Mouse (Mus musculus) liver, embryonic 14.5 days (tissue): ENCODE results near the gene Tgm3. TPM values are rescaled to one million over a fixed set of nuclear protein-coding genes. Genes with fewer than 3 reads are reported as not detected.

ENCODE experiments used
- ATAC-seq: fragments of 200-750 bp; cut with Nextera tagmentation; 2 replicates; pipeline ENCODE4 v1.8.0; 2017; ENCODE audit warnings: moderate number of reproducible peaks, mild to moderate bottlenecking, moderate library complexity; ENCODE audit not compliant: insufficient read depth
- DNase-seq, 3 experiments: peaks; one replicate each; pipeline ENCODE4 v3.0.0-alpha.2; 2012 to 2013; ENCODE audit warnings: low read depth in 3 of 3, low spot score in 3 of 3
- H3K27ac ChIP-seq: fragments of 300-500 bp; sonication (generic); 2 replicates; pipeline ENCODE4 v1.5.1; 2014; ENCODE audit warnings: moderate library complexity, mild to moderate bottlenecking, control low read depth, inconsistent platforms
- H3K27me3 ChIP-seq: fragments of 300-500 bp; sonication (generic); 2 replicates; pipeline ENCODE4 v1.6.1; 2014; ENCODE audit warnings: mild to moderate bottlenecking, low read length, moderate library complexity; ENCODE audit not compliant: control insufficient read depth, insufficient read depth
- H3K36me3 ChIP-seq: fragments of 300-500 bp; sonication (generic); replicated peaks from 2 replicates; pipeline ENCODE4 v1.6.1; 2014; ENCODE audit warnings: low read depth; ENCODE audit not compliant: control insufficient read depth, insufficient read depth
- H3K4me1 ChIP-seq, 2 experiments: fragments of 200-500 bp in 1 of 2; fragments of 300-500 bp in 1 of 2; sonication (generic) in 1 of 2; replicated peaks; 2 replicates each; pipeline ENCODE4 v1.6.1; 2012 to 2014; ENCODE audit warnings: antibody characterized with exemption in 1 of 2, inconsistent platforms in 1 of 2, low read length in 1 of 2; ENCODE audit not compliant: control insufficient read depth in 2 of 2, insufficient read depth in 2 of 2
- H3K4me2 ChIP-seq: fragments of 300-500 bp; sonication (generic); 2 replicates; pipeline ENCODE4 v1.6.1; 2014; ENCODE audit warnings: low read depth, mild to moderate bottlenecking, control low read depth, moderate library complexity
- H3K4me3 ChIP-seq, 2 experiments: fragments of 200-500 bp in 1 of 2; fragments of 300-500 bp in 1 of 2; sonication (generic) in 1 of 2; 2 replicates each; pipeline ENCODE4 v1.5.1; 2012 to 2014; ENCODE audit warnings: low read depth in 2 of 2, low read length in 2 of 2, mild to moderate bottlenecking in 2 of 2, control low read depth in 1 of 2, inconsistent platforms in 1 of 2, moderate library complexity in 1 of 2; ENCODE audit not compliant: insufficient read depth in 1 of 2
- H3K9ac ChIP-seq: fragments of 300-500 bp; sonication (generic); replicated peaks from 2 replicates; pipeline ENCODE4 v1.6.1; 2014; ENCODE audit warnings: mild to moderate bottlenecking, control low read depth, moderate library complexity
- H3K9me3 ChIP-seq: fragments of 300-500 bp; sonication (generic); 2 replicates; pipeline ENCODE4 v1.6.1; 2016; ENCODE audit warnings: low read length, mixed read lengths; ENCODE audit not compliant: control insufficient read depth
- CTCF ChIP-seq: IDR thresholded peaks from 2 replicates; pipeline ENCODE4 v1.5.1; 2016; ENCODE audit warnings: antibody characterized with exemption, low read depth, control low read depth
- EP300 ChIP-seq: IDR thresholded peaks from 2 replicates; pipeline ENCODE4 v1.6.1; 2016; ENCODE audit warnings: antibody characterized with exemption, low read depth
- WGBS: fragments of 180-500 bp; shearing (Covaris S2); extraction: QIAGEN DNeasy Blood & Tissue Kit; methylation state at CpG from one replicate; pipeline ENCODE4 v1.1.7; 2014; ENCODE audit not compliant: insufficient replicate concordance; 5-methylcytosine and 5-hydroxymethylcytosine counted together
- polyA plus RNA-seq, 2 experiments: library from polyadenylated mRNA; depleted of rRNA in 1 of 2; stranded (reverse) in 1 of 2; unstranded in 1 of 2; fragments of >200 nt; fragmentation: Nextera tagmentation in 1 of 2; extraction: Ambion mirVana in 1 of 2; gene quantifications; 2 replicates each; pipeline versions ENCODE4 v1.2.1 to v1.2.3; 2012 to 2014

Tgm3 gene
- polyA plus RNA-seq, 2 experiments, result 0.01 TPM; not detected in 1

GRCm38 (mm10) chr2:129998476-129998875 lies 13.7 kb upstream of the Tgm3 start:
- TF ChIP-seq EP300, result no peak
- TF ChIP-seq CTCF, result no peak
- no peak for DNase-seq
- no peak overlapping the region for H3K9ac ChIP-seq
- H3K9me3 ChIP-seq, result no peaks in the 10 kb centered on the region
- no peaks in the 10 kb centered on the region for H3K36me3 ChIP-seq
- H3K4me1 ChIP-seq, result no peaks in the 10 kb centered on the region
- ATAC-seq, result no peak
- H3K27ac ChIP-seq, result no peak overlapping the region
- no peak overlapping the region for H3K4me3 ChIP-seq
- WGBS, result 58% methylated on average over 7 of the region's 7 CpGs
- no peak overlapping the region for H3K4me2 ChIP-seq
- H3K27me3 ChIP-seq, result no peaks in the 10 kb centered on the region

DNA sequence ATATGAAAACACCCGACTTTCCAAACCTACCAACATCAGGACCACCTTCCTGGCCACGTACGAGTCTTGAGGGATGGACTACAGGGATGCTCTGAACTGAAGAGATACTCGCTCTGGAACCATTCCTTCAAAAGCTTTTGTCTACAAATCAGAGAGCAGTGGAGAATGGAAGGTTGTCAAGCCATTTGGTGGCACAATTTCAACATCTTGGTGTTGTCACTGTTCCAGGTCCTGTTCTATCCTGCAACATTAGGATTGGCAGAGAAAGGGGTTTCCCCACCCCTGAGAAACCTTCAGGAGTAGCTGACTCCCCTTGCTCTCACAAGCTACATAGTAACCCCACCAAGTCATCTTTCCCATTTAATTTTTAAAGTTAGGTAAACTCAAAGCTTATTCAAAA lies 12.9 kb upstream of the Tgm3 start:
- H3K36me3 ChIP-seq, result no peaks in the 10 kb centered on the region
- H3K27ac ChIP-seq, result no peak overlapping the region
- H3K4me2 ChIP-seq, result no peak overlapping the region
- DNase-seq, result no peak
- no peaks in the 10 kb centered on the region for H3K9me3 ChIP-seq
- ATAC-seq, result no peak
- WGBS, result 47% methylated on average over 4 of the region's 4 CpGs
- H3K4me3 ChIP-seq, result no peak overlapping the region
- H3K27me3 ChIP-seq, result no peaks in the 10 kb centered on the region
- no peaks in the 10 kb centered on the region for H3K4me1 ChIP-seq
- H3K9ac ChIP-seq, result no peak overlapping the region
- TF ChIP-seq CTCF (no peak), EP300 (no peak)

GRCm38 (mm10) chr2:130000601-130001000 lies 11.5 kb upstream of the Tgm3 start:
- WGBS, result 84% methylated on average over 3 of the region's 3 CpGs
- no peak for ATAC-seq

GRCm38 (mm10) chr2:130004046-130004445 lies 8.1 kb upstream of the Tgm3 start:
- ATAC-seq, result no peak
- H3K9ac ChIP-seq, result no peak overlapping the region
- no peak overlapping the region for H3K27ac ChIP-seq
- no peaks in the 10 kb centered on the region for H3K9me3 ChIP-seq
- no peaks in the 10 kb centered on the region for H3K36me3 ChIP-seq
- H3K4me2 ChIP-seq, result no peak overlapping the region
- H3K4me3 ChIP-seq, result no peak overlapping the region
- 61% methylated on average over 4 of the region's 4 CpGs for WGBS
- no peak for DNase-seq
- TF ChIP-seq EP300, result no peak
- TF ChIP-seq CTCF, result no peak
- H3K27me3 ChIP-seq, result no peaks in the 10 kb centered on the region
- H3K4me1 ChIP-seq, result no peaks in the 10 kb centered on the region

More at GRCm38 (mm10) chr2:130000601-130001000, 11.5 kb upstream of the Tgm3 start:
- no peak for TF ChIP-seq EP300
- TF ChIP-seq CTCF, result no peak
- Histone ChIP-seq H3K9me3 (no peaks in the 10 kb centered on the region), H3K27ac (no peak overlapping the region), H3K4me3 (no peak overlapping the region), H3K27me3 (no peaks in the 10 kb centered on the region), H3K36me3 (no peaks in the 10 kb centered on the region), H3K4me2 (no peak overlapping the region), H3K4me1 (no peaks in the 10 kb centered on the region), H3K9ac (no peak overlapping the region)
- DNase-seq, result no peak

- no peaks in the 10 kb centered on the region for H3K9me3 ChIP-seq
- H3K27me3 ChIP-seq, result no peaks in the 10 kb centered on the region
- no peak overlapping the region for H3K9ac ChIP-seq
- WGBS, result 69% methylated on average over 2 of the region's 2 CpGs
- no peak for TF ChIP-seq CTCF
- no peak for TF ChIP-seq EP300
- no peak overlapping the region for H3K4me2 ChIP-seq
- no peak overlapping the region for H3K27ac ChIP-seq
- H3K4me3 ChIP-seq, result no peak overlapping the region
- ATAC-seq (no peak), DNase-seq (no peak)
- H3K36me3 ChIP-seq, result no peaks in the 10 kb centered on the region
- no peaks in the 10 kb centered on the region for H3K4me1 ChIP-seq
Measured at GRCm38 (mm10) chr2:130009371-130009770, 2.8 kb upstream of the Tgm3 start.

DNA sequence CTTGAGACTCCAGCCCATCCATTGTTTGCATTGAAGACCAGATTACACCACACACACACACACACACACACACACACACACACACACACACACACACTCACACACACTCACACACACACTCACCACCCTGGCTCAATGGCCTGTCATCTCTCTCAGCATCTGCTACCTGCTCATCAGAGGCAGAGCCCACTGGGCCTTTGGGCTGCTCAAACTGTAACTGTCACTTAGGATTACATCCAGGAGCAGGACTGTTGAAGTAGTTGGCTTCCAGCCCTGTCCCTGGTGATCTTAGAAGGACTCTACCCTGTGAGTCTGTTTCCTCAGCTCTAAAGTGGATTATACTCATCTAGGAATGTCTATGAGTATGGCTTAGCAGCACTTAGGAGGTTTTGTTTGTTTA lies 1.5 kb downstream of the Tgm3 start:
- no peak overlapping the region for H3K27ac ChIP-seq
- H3K27me3 ChIP-seq, result no peaks in the 10 kb centered on the region
- no peak overlapping the region for H3K4me2 ChIP-seq
- DNase-seq, result no peak
- H3K9me3 ChIP-seq, result no peaks in the 10 kb centered on the region
- TF ChIP-seq CTCF (no peak), EP300 (no peak)
- ATAC-seq, result no peak
- H3K36me3 ChIP-seq, result no peaks in the 10 kb centered on the region
- H3K4me1 ChIP-seq, result no peaks in the 10 kb centered on the region
- no peak overlapping the region for H3K9ac ChIP-seq
- no peak overlapping the region for H3K4me3 ChIP-seq
